Mouse (Mus musculus) kidney, embryonic 15.5 days (tissue): Measurements from ENCODE around the gene Pnck. TPM values are rescaled to one million over a fixed set of nuclear protein-coding genes. Genes with fewer than 3 reads are reported as not detected.
A peak's percentile ranks its signal among the peaks of the same experiment; 100 is the strongest.

Experiments used
- ATAC-seq: fragments of 200-750 bp; cut with Nextera tagmentation; replicated peaks from 2 replicates; pipeline ENCODE4 v1.8.0; 2017; ENCODE audit warnings: moderate TSS enrichment; ENCODE audit not compliant: low FRiP score
- H3K27ac ChIP-seq: fragments of 300-500 bp; sonication (generic); 2 replicates; pipeline ENCODE4 v1.5.1; 2015; ENCODE audit warnings: mild to moderate bottlenecking, inconsistent platforms
- H3K27me3 ChIP-seq: fragments of 300-500 bp; sonication (generic); 2 replicates; pipeline ENCODE4 v1.6.1; 2015; ENCODE audit warnings: inconsistent platforms
- H3K36me3 ChIP-seq: fragments of 300-500 bp; sonication (generic); 2 replicates; pipeline ENCODE4 v1.6.1; 2015; ENCODE audit warnings: inconsistent platforms
- H3K4me1 ChIP-seq: fragments of 300-500 bp; sonication (generic); 2 replicates; pipeline ENCODE4 v1.6.1; 2015; ENCODE audit warnings: inconsistent platforms
- H3K4me2 ChIP-seq: fragments of 300-500 bp; sonication (generic); 2 replicates; pipeline ENCODE4 v1.6.1; 2015; ENCODE audit warnings: moderate library complexity, mild to moderate bottlenecking, inconsistent platforms
- H3K4me3 ChIP-seq: fragments of 300-500 bp; sonication (generic); replicated peaks from 2 replicates; pipeline ENCODE4 v1.5.1; 2015; ENCODE audit warnings: mild to moderate bottlenecking, inconsistent platforms
- H3K9ac ChIP-seq: fragments of 300-500 bp; sonication (generic); 2 replicates; pipeline ENCODE4 v1.6.1; 2015; ENCODE audit warnings: mild to moderate bottlenecking, inconsistent platforms
- H3K9me3 ChIP-seq: fragments of 300-500 bp; sonication (generic); replicated peaks from 2 replicates; pipeline ENCODE4 v1.6.1; 2016; ENCODE audit warnings: inconsistent platforms
- WGBS: fragments of 180-500 bp; shearing (Covaris S2); methylation state at CpG from one replicate; pipeline ENCODE4 v1.1.7; 2015; ENCODE audit warnings: mixed read lengths; 5-methylcytosine and 5-hydroxymethylcytosine counted together
- polyA plus RNA-seq: library from polyadenylated mRNA; unstranded; fragments of >200 nt; fragmentation: Nextera tagmentation; extraction: Ambion mirVana; gene quantifications from 2 replicates; pipeline ENCODE4 v1.2.1, GENCODE M21; 2015

Gene Pnck
- polyA plus RNA-seq, 1 experiment from 2014 or later, result 17.3 TPM

- peak; percentile 47; the same call in 1 of the 2 replicates for ATAC-seq
- WGBS, result 51% methylated on average over 4 of the region's 4 CpGs
- Histone ChIP-seq H3K4me2 (peak overlapping the region; percentile 75), H3K36me3 (peaks cover 8% of the 10 kb centered on the region; the same call in 1 of the 2 replicates), H3K9me3 (no peaks in the 10 kb centered on the region), H3K27me3 (peaks cover 9% of the 10 kb centered on the region; the same call in 1 of the 2 replicates), H3K9ac (no peak overlapping the region), H3K4me3 (no peak overlapping the region), H3K27ac (no peak overlapping the region), H3K4me1 (peaks cover 19% of the 10 kb centered on the region)
Measured at GRCm38 (mm10) chrX:73672031-73672431, 12.1 kb upstream of the Pnck start.

GRCm38 (mm10) chrX:73663143-73663542 lies 3.2 kb upstream of the Pnck start:
- H3K27me3 ChIP-seq, result peaks cover 15% of the 10 kb centered on the region; the same call in 1 of the 2 replicates
- H3K4me1 ChIP-seq, result no peaks in the 10 kb centered on the region
- H3K27ac ChIP-seq, result no peak overlapping the region
- H3K36me3 ChIP-seq, result no peaks in the 10 kb centered on the region
- H3K9ac ChIP-seq, result no peak overlapping the region
- H3K4me3 ChIP-seq, result no peak overlapping the region
- H3K4me2 ChIP-seq, result no peak overlapping the region
- no peak for ATAC-seq
- no peaks in the 10 kb centered on the region for H3K9me3 ChIP-seq

DNA sequence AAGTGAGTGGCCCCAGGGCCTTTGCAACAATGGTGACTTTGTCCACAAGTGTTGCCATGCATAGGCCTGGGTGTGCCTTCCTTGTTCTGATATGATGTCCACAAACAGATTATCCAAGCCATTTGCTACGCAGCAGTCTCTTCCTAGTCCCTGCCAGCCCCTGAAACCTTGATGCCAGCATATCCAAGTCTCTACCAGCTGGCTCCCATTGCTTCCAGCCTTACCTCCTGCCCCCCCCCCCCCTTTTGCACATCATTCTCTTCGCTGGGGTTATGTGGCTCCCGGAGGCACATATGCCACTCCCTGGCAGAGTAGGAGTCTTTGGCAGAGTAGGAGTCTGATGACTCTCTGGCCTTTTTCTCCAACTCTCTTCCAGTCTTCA lies 358 bp upstream of the Pnck start:
- Histone ChIP-seq H3K9ac (0 out of 2 replicates have a peak overlapping the region, but pooled peaks have one; percentile 50), H3K27me3 (peaks cover 13% of the 10 kb centered on the region; the same call in 1 of the 2 replicates), H3K4me3 (peak overlapping the region; percentile 49), H3K9me3 (no peaks in the 10 kb centered on the region), H3K27ac (no peak overlapping the region), H3K36me3 (no peaks in the 10 kb centered on the region), H3K4me1 (no peaks in the 10 kb centered on the region), H3K4me2 (peak overlapping the region; percentile 74)
- ATAC-seq, result no peak
- 62% methylated on average over 3 of the region's 3 CpGs for WGBS

DNA sequence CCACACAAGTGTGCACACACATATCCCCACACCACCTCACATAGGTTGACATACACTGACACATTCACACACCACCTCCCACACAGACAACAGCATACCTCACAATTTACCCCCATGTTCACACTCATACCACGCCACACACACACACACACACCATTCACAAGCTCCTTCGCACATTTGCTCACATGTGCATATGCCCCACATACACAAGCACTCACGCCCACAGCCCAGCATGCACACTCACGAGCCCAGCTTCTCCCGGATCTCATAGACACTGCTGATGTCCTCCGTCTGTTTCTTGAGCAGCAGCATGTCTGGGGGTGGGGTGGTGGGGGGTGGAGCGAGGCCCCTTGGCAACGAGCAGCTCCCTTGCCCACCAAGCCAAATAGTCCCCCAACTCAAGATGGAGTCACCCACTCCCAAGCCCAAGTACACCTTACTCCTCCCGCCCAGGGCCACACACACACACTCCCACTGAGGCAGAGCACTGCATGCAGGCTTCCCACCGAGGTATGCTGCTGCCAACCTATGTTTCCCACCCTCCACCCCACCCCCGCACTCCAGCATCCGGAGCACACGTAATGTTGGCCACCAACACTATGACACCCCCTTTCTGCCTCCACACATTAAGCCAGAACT lies 862 bp downstream of the Pnck start:
- Histone ChIP-seq H3K4me3 (peak overlapping the region; percentile 49), H3K9ac (no peak overlapping the region), H3K27ac (no peak overlapping the region), H3K4me2 (peak overlapping the region; percentile 74), H3K36me3 (no peaks in the 10 kb centered on the region), H3K27me3 (peaks cover 14% of the 10 kb centered on the region; the same call in 1 of the 2 replicates), H3K4me1 (no peaks in the 10 kb centered on the region), H3K9me3 (no peaks in the 10 kb centered on the region)
- peak; percentile 42 for ATAC-seq
- 65% methylated on average over 13 of the region's 13 CpGs for WGBS

DNA sequence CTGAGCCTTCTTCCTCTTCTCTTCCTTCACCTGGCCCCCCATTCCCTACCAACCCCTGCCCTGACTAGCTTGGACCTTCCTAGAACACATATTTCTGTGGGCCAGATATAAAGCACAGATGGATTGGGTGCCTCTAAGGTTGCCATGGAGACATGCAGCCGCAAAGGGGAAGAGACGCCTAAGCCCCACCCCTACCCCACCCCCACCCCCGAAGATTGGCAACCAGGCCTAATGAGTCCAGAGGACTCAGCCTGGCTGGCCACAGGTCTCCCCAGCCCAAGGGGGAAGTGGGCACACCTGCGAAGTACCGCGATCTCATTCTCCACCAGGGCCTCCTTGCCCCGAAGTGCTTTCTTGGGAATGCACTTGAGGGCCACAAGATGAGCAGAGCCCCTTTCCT lies 1.5 kb downstream of the Pnck start:
- no peak overlapping the region for H3K9ac ChIP-seq
- no peaks in the 10 kb centered on the region for H3K9me3 ChIP-seq
- no peaks in the 10 kb centered on the region for H3K36me3 ChIP-seq
- peaks cover 20% of the 10 kb centered on the region; the same call in 1 of the 2 replicates for H3K27me3 ChIP-seq
- no peaks in the 10 kb centered on the region for H3K4me1 ChIP-seq
- no peak overlapping the region for H3K27ac ChIP-seq
- ATAC-seq, result no peak
- H3K4me3 ChIP-seq, result no peak overlapping the region
- no peak overlapping the region for H3K4me2 ChIP-seq
- WGBS, result 44% methylated on average over 7 of the region's 7 CpGs

GRCm38 (mm10) chrX:73655529-73655928 lies 4.4 kb downstream of the Pnck start:
- no peaks in the 10 kb centered on the region for H3K4me1 ChIP-seq
- ATAC-seq, result no peak
- H3K27ac ChIP-seq, result no peak overlapping the region
- no peak overlapping the region for H3K4me3 ChIP-seq
- no peak overlapping the region for H3K4me2 ChIP-seq
- 66% methylated on average over 3 of the region's 3 CpGs for WGBS
- no peak overlapping the region for H3K9ac ChIP-seq
- no peaks in the 10 kb centered on the region for H3K9me3 ChIP-seq
- H3K27me3 ChIP-seq, result peaks cover 19% of the 10 kb centered on the region; the same call in 1 of the 2 replicates
- no peaks in the 10 kb centered on the region for H3K36me3 ChIP-seq

DNA sequence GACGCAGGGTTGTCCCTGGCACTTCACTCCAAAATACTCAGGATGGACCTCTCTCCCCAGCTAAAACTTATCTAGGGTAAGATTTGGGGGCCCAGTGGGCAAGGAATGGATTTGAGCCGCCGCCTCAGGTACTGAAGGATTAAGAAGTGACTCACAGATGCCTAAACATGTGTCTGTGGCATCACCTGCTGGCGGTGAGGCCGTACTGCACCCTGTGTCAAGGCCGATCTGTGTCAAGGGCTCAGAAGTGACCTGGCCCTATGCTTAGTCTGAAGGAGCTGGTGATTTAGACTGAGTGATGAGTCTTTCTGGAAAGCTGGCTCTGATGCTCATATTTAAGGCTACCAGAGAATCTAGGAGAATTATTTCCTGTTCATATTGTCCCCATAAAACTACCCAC lies 5.7 kb downstream of the Pnck start:
- H3K4me2 ChIP-seq, result no peak overlapping the region
- H3K4me1 ChIP-seq, result no peaks in the 10 kb centered on the region
- 19% methylated on average over 6 of the region's 6 CpGs for WGBS
- H3K4me3 ChIP-seq, result no peak overlapping the region
- H3K27me3 ChIP-seq, result peaks cover 16% of the 10 kb centered on the region; the same call in 1 of the 2 replicates
- no peak overlapping the region for H3K27ac ChIP-seq
- peak; percentile 73; the same call in 1 of the 2 replicates for ATAC-seq
- H3K9me3 ChIP-seq, result no peaks in the 10 kb centered on the region
- H3K36me3 ChIP-seq, result no peaks in the 10 kb centered on the region
- no peak overlapping the region for H3K9ac ChIP-seq

- ATAC-seq, result no peak
- H3K4me1 ChIP-seq, result no peaks in the 10 kb centered on the region
- no peak overlapping the region for H3K27ac ChIP-seq
- H3K9ac ChIP-seq, result no peak overlapping the region
- no peak overlapping the region for H3K4me2 ChIP-seq
- no peaks in the 10 kb centered on the region for H3K36me3 ChIP-seq
- whole genome bisulfite sequencing, result 81% methylated on average over 6 of the region's 6 CpGs
- H3K9me3 ChIP-seq, result no peaks in the 10 kb centered on the region
- no peak overlapping the region for H3K4me3 ChIP-seq
- H3K27me3 ChIP-seq, result peaks cover 19% of the 10 kb centered on the region; the same call in 1 of the 2 replicates
Measured at GRCm38 (mm10) chrX:73653392-73653791, 6.5 kb downstream of the Pnck start.

- H3K9me3 ChIP-seq, result no peaks in the 10 kb centered on the region
- no peak overlapping the region for H3K4me3 ChIP-seq
- no peak for ATAC-seq
- peaks cover 16% of the 10 kb centered on the region; the same call in 1 of the 2 replicates for H3K27me3 ChIP-seq
- H3K27ac ChIP-seq, result no peak overlapping the region
- H3K4me2 ChIP-seq, result no peak overlapping the region
- no peak overlapping the region for H3K9ac ChIP-seq
- WGBS, result 68% methylated on average over 3 of the region's 3 CpGs
- H3K4me1 ChIP-seq, result no peaks in the 10 kb centered on the region
- H3K36me3 ChIP-seq, result no peaks in the 10 kb centered on the region
Measured at GRCm38 (mm10) chrX:73650869-73651268, 9.0 kb downstream of the Pnck start.

DNA sequence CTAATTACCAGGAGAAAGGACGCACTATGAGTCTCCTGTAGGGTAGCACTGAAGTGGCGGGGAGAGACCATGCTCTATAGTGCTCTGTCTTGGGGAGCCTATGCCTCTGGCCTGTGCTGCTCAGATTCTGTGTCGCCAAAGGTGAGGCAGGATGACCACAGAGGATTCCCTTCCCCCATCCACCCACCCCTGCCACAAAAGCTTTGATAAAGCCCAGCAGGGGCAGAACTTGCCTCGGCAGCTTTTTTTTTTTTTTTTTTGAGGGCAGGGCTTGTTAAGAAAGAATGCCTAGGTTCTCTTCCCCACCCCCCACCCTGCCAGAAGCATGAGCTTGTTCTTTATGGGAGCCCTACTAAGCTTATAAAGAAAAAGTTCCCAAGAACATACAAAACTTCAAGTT lies 14.8 kb downstream of the Pnck start:
- ATAC-seq, result no peak
- Histone ChIP-seq H3K4me1 (no peaks in the 10 kb centered on the region; the same call in 1 of the 2 replicates), H3K27me3 (peaks cover 27% of the 10 kb centered on the region), H3K4me3 (no peak overlapping the region), H3K27ac (no peak overlapping the region), H3K9me3 (no peaks in the 10 kb centered on the region), H3K4me2 (no peak overlapping the region), H3K36me3 (no peaks in the 10 kb centered on the region), H3K9ac (no peak overlapping the region)
- WGBS, result 42% methylated on average over 4 of the region's 4 CpGs

GRCm38 (mm10) chrX:73639901-73640469 lies 19.9 kb downstream of the Pnck start:
- 21% methylated on average over 41 of the region's 41 CpGs for WGBS
- H3K9ac ChIP-seq, result peak overlapping the region; percentile 35; the same call in 1 of the 2 replicates
- 0 out of 2 replicates have a peak, but pooled peaks have one; percentile 6 for ATAC-seq

DNA sequence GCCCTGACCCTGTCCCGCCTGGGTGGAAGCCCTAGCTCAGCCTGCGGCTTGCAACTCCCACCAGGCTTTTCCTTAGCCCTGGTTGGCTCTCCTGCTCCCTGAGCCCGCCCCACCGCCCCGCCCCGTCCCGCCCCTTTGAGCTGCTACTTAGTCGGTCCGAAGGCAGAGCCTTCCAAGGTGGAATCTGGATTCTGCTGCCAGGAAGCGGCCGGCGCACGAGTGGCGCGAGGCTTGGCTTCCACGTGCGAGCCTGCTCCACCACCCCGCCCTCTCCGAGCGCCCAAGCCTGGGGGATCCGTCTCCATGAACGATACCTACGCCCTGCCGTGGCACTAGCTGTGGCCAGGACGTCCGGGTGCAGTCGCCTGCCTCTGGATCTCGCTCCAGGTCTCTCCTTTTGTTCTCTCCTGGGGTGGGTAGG lies 20.7 kb downstream of the Pnck start, which contains the start of gene Dusp9:
Dusp9 (plus strand) TSS at position 165 of the 421 bp plus-strand sequence.
- H3K4me3 ChIP-seq, result peak within 1 kb of the TSS; percentile 47
- peaks cover 74% of the 10 kb centered on the region for H3K27me3 ChIP-seq
- peaks cover 22% of the 10 kb centered on the region for H3K4me1 ChIP-seq
- no peaks in the 10 kb centered on the region for H3K9me3 ChIP-seq
- peak; percentile 79 for ATAC-seq
- H3K36me3 ChIP-seq, result no peaks in the 10 kb centered on the region
- H3K9ac ChIP-seq, result peak within 1 kb of the TSS; percentile 35; the same call in 1 of the 2 replicates
- WGBS, result 23% methylated on average over 28 of the region's 28 CpGs
- H3K27ac ChIP-seq, result no peak within 1 kb of the TSS
- peak within 1 kb of the TSS; percentile 79 for H3K4me2 ChIP-seq

More at GRCm38 (mm10) chrX:73639901-73640469, 19.9 kb downstream of the Pnck start:
- Histone ChIP-seq H3K36me3 (no peaks in the 10 kb centered on the region), H3K4me3 (peak overlapping the region; percentile 47), H3K4me2 (peak overlapping the region; percentile 79), H3K27ac (no peak overlapping the region), H3K9me3 (no peaks in the 10 kb centered on the region), H3K4me1 (peaks cover 22% of the 10 kb centered on the region), H3K27me3 (peaks cover 70% of the 10 kb centered on the region)
